Mouse (Mus musculus) forelimb bud, embryonic 11.5 days (tissue): Measurements from ENCODE around the gene Ythdf2.

Experiments
- DNase-seq: peaks from one replicate; pipeline ENCODE4 v3.0.0-alpha.2; 2012; ENCODE audit warnings: low read depth, low spot score

Ythdf2 gene

DNA sequence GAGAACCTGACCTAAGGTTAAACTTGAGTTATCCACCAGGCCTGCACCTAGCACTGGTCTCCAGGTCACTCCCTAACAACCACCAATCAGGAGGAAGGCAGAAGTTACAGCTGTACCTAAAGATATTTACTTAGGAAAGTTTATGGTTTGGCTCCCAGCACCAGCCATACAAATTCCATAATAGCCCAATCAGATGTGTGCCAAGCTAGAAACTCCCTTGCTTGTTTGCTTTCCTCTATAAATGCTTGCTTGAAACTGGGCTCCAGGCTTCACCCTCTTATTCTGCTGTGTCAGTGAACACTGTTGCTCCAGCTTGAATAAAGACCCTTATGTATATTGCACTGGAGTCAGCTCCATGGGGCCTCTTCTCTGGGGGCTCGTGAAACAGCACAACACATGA lies 60.4 kb downstream of the Ythdf2 start:
- DNase-seq, result no peak

DNA sequence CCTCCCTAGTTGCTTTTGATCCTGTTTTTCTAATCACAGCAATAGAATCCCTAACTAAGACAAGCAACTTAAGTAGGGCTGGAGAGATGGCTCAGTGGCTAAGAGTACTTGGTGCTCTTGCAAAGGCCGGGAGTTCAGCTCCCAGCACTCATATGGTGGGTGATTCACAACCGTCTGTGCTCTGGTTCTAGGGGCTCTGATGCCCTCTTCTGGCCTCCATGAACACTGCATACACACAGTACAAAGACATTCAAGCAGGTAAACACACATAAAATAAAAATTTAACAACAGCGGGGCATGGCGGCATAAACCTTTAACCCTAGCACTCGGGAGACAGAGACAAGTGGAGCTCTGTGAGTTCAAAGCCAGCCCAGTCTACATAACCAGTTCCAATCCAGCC lies 65.9 kb downstream of the Ythdf2 start:
- no peak for DNase-seq

DNA sequence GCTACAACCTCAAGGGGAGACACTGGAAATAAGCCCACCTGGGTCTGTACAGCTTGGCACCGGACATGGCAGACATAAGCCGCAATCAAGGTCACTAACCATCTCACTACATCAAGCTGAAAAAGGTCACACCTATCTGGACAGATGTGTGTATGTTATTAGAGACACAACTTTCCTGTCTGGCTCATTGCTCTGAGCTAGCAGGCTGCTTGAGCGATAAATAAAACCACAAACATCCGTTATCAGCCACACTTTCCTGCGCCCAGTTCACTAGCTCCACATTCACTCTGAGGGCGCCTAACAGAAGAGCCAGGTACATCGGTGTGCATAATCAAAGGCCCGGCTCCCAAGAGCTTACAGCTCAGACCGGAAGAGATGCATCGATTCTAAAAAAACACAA lies 67.0 kb downstream of the Ythdf2 start:
- no peak for DNase-seq

DNA sequence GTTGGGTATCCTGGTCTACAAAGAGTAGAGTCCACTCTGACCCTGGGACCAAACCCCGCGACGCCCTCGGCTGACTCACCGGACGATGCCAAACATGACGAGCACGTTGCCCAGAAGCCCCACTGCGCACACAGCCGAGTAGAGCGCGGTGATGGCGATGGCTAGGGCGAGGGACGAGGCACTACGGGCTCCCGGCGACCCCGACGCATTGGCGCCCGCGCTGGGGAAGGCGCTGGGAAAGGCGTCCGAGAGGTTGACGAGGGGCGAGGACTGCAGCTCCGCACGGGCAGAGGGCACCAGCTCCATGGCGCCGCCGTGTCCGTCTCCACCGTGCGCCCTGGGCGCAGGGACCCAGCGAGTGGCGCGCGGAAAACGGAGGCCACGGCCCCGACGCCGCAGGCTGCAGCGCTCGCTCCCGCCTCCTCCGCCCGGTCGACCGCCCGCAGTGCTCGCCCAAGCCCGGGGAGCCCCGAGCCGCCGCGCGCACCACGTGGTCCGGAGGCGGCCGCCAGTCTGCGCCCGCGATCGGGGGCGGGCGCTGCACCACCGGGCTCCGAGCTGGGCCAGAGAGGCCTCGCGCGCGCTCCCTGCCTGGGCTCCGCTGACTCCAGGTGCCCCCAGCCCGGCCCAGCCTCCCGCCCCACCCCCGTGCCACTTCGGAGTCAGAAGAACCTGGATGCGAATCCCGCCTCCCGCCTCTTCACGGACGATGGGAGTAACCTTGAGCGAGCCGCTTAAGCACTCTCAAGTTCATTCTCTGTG lies 67.8 kb downstream of the Ythdf2 start, which contains the start of gene Oprd1:
Gene Oprd1 (minus strand): TSS at position 407 of the 762 bp plus-strand sequence.
- no peak for DNase-seq

DNA sequence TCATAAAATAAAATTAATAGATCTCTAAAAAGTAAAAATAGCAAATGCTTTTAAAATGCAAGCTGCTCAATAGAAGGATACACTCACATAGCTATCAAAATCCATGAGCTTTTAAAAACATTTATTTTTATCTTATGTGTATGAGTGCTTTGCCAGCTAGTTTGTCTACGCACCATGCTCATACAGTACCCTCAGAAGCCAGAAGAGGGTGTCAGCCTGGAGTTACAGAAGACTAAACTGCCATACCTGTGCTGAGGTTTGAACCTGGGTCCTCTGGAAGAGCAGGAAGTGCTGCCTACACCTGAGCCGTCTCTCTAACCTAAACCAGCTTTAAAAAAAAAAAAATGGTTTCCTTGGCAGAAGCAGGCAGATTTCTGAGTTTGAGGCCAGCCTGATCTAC lies 73.5 kb downstream of the Ythdf2 start:
- no peak for DNase-seq

DNA sequence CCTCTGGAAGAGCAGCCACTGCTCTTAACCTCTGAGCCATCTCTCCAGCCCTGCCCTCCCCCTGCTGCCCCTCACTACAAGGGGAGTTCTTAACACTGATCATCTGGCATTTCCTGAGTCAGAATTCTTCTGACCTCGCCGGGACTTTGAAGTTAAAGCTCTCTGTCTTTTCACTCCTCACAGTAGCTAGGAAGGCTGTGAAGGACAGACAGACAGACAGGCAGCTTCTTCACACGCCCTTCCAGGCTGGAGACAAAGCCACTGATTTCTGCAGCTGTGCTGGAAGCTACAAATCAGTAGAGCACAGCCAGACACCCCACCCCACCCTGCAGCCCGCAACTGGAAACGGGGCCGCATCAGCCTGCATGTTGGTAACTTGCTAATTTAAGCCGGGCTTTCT lies 75.1 kb downstream of the Ythdf2 start:
- no peak for DNase-seq
